Mouse (Mus musculus): ENCODE results near the gene Mpp1. TPM values are rescaled to one million over a fixed set of nuclear protein-coding genes. Genes with fewer than 3 reads are reported as not detected.

The Mpp1 gene
- 62.5 and 66.6 TPM in 2 replicates for polyA plus RNA-seq (2012; rRNA removed)

DNA sequence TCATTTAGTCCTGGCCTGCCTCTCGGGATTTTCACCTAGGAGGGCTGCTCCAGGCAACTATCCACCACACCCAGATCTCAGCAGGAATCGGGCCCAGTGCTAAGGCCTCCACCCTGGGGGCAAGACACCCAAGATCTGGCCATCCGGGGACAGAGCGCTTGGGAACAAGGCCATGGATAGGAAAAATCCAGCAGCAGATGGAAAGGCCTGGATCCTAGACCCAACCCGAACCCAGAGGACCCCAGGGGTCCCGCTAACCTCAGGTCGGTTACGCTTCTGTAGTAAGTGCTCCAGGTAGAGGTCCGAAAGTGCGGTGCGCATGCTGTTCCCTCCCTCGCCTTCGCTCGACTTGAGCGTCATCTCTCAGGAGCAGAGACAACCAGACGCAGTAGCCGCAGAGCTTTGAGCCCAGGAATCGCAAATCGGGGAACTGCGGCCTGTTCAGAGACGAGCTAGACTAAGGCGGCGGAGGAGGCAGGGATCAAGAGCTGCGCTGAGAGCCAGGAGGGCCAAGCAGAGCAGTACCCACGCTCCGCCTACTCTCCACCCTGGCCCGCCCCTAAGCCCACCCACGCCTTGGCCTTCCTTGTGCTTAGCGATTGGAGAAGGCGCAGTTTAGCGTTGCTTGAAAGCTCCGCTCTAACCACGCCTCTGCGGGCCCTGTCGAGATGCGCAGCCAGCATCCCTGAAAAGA, at the start of gene Mpp1:
Gene Mpp1 (minus strand): TSS at position 550 of the 694 bp plus-strand sequence.

GRCm38 (mm10) chrX:75163670-75164069, 32.9 kb upstream of the Mpp1 start, which contains the start of gene Smim9:
TSS of gene Smim9 (minus strand) at chrX:75163770.

GRCm38 (mm10) chrX:75095369-75096162, 35.2 kb downstream of the Mpp1 start, which contains the start of gene Dkc1:
TSS of gene Dkc1 (plus strand) at chrX:75095854.

DNA sequence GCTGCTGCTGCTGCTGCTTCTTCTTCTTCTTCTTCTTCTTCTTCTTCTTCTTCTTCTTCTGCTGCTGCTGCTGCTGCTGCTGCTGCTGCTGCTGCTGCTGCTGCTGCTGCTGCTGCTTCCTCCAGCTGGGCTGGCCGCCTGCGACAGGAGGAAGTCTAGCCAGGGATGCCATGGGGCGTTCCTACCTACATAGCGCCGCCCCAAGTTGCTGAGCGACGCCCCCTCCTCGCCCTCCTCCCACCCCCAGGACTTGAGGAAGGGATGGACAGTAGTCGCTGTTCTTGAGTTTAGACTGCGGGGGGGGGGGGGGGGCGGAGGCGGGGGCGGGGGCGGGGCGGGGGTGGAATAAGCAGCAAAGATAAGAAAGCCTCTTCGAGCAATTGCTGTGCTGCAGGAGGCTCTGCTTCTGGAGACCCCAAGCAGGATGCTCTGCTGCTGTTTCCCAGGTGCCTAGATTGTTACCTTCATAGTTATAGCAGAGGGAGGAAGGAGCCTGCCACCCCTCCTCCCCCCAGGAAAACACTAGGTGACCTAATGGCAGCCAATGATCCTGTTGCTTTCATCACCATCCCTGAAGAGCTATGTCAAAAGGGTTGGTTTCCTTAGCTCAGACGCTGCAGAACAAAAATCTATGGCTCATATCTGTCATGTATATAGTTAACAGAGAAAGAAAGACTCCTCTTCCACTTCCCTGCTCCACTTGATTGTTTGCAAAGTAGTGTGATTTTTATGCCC, 45.9 kb downstream of the Mpp1 start, which contains the start of gene Gab3:
Gene Gab3 (minus strand): TSS at position 685 of the 735 bp plus-strand sequence.

Other genes with a start within 250 kb of the Mpp1 start
- 0.74 and 0.84 TPM in 2 replicates for gene Gab3, start 45.6 kb downstream of the Mpp1 start, polyA plus RNA-seq (2012; rRNA removed)
- 25.9 and 28.6 TPM in 2 replicates for gene Dkc1, start 35.2 kb downstream of the Mpp1 start, polyA plus RNA-seq (2012; rRNA removed)
- 0.07 and 0.08 TPM in 2 replicates for gene Smim9, start 32.8 kb upstream of the Mpp1 start, polyA plus RNA-seq (2012; rRNA removed)